Mouse (Mus musculus): ENCODE data around the gene Srp54a. TPM values are rescaled to one million over a fixed set of nuclear protein-coding genes. Genes with fewer than 3 reads are reported as not detected.
"Not testable (repeated sequence)": the region's sequence is repeated elsewhere in the genome, so short reads cannot be mapped to it uniquely, and the experiment has no call there.

Srp54a gene
- 165 and 178 TPM in 2 replicates for polyA plus RNA-seq (2015; fragmentation: Nextera tagmentation; extraction: Ambion mirVana)

DNA sequence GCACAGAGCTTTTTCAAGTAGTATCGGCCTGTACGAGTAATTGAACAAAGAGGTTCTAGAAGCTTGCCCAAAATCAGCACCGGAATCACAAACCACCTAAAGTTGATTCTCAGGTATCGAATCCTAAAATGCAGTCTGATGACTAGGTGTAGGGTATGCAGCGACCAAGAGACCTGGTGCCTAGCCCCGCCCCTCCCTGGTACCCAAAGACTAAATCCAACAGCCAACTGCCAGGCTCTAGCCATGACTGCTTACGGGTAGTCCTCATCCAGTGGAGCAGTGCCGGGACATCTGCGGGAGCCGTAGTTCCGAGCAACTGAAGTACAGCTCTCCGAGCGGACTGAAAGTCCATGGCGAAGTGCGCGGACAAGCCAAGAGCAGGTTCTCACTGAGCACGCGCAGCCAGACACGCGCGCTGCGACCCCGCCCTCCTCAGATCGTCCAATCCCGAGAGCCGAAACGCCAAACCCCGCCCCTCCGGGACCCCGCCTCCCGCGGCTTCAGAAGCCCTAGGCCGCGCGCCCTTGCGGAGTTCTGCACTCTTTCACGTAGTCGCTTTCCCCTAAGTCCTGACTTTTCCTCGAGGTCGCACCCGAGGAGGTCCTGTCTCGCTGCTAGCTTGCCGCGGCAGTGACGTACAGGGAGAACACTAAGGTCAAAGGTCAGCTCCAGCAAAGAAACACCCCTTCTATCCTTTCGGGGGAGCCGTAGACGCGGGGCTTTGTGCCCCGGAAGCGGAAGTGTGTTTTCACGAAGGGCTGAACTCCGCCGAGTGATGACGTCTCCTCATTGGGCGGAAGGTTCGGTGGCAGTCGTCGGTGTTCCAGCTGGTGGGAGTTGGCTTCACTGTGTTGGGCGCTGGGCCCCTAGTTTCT is at the start of gene Srp54a, which contains the start of gene 2700097O09Rik:
TSS of gene Srp54a (plus strand) at position 537 of the 875 bp plus-strand sequence.
TSS of gene 2700097O09Rik (minus strand) at position 385 of the 875 bp plus-strand sequence.
- not testable (repeated sequence) for H3K9me3 ChIP-seq, H3K27me3 ChIP-seq, H3K4me1 ChIP-seq, H3K36me3 ChIP-seq
- Histone ChIP-seq H3K27ac (peak within 1 kb of the TSS; percentile 93), H3K9ac (peak within 1 kb of the TSS; percentile 83), H3K4me2 (peak within 1 kb of the TSS; percentile 61), H3K4me3 (peak within 1 kb of the TSS; percentile 82)
- peak; percentile 98 for ATAC-seq (ENCODE audit: borderline replicate concordance, extremely low read depth, low FRiP score, low TSS enrichment)
- under 1% methylated on average over 60 of the region's 60 CpGs for WGBS

DNA sequence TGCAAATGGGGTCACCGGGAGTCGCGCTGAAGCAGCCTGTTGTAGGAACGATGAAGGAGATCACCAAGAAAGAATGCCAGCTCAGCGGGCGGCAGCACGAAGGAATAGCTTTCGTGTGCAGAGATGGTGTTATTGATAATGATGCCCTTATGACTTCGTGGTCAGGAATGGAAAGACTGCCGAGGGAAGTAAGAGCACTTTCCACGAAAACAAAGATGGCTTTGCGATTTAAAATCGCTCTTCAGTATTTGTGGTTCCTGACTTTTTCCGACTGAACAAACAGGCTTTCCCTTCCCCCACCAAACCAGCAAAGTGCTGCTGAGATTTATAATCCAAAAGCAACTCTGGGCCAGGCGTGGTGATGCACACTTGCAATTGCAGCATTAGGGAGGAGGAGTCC is 39.1 kb upstream of the Srp54a start:
- no peaks in the 10 kb centered on the region for H3K4me1 ChIP-seq
- H3K36me3 ChIP-seq = no peaks in the 10 kb centered on the region
- no peak overlapping the region for H3K4me2 ChIP-seq
- H3K27me3 ChIP-seq = no peaks in the 10 kb centered on the region
- ATAC-seq (ENCODE audit: borderline replicate concordance, extremely low read depth, low FRiP score, low TSS enrichment) = no peak
- 53% methylated on average over 15 of the region's 15 CpGs for WGBS
- H3K9ac ChIP-seq = no peak overlapping the region
- no peak overlapping the region for H3K27ac ChIP-seq
- no peak overlapping the region for H3K4me3 ChIP-seq
- H3K9me3 ChIP-seq = no peaks in the 10 kb centered on the region

DNA sequence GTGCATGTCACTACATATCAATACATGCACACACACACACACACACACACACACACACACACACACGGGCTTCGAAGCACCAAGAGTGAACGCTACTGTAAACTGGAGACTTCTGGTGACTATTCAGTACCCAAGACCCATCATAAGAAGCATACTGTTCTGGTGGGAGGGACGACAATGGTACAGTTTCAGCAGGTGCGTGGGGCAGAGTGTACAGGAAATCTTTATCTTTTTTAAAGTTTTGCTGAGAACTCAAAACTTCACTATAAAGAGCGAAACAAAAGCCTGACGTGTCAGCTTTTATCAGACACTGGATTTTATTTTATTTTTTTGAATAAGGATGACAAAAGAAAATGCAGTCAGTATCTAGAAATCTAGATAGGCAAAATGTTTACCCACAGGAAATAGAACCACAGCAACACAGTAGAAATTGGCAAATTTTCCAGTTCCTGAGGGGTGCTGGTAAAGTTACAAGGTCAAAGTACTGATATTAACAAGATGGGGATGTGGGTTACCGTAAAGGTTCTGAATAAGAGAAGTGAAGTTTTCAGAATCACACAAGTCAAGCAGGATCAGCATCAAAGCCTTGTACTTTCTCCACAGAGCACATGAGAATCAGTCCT is 30.2 kb upstream of the Srp54a start:
- Histone ChIP-seq H3K9ac (no peak overlapping the region), H3K27me3 (no peaks in the 10 kb centered on the region), H3K4me1 (0 out of 2 replicates have a peak, but pooled peaks cover under 1% of the 10 kb centered on the region), H3K36me3 (no peaks in the 10 kb centered on the region), H3K4me3 (no peak overlapping the region), H3K9me3 (no peaks in the 10 kb centered on the region), H3K27ac (no peak overlapping the region), H3K4me2 (no peak overlapping the region)
- no peak for ATAC-seq (ENCODE audit: borderline replicate concordance, extremely low read depth, low FRiP score, low TSS enrichment)
- 92% methylated on average over 8 of the region's 8 CpGs for WGBS

DNA sequence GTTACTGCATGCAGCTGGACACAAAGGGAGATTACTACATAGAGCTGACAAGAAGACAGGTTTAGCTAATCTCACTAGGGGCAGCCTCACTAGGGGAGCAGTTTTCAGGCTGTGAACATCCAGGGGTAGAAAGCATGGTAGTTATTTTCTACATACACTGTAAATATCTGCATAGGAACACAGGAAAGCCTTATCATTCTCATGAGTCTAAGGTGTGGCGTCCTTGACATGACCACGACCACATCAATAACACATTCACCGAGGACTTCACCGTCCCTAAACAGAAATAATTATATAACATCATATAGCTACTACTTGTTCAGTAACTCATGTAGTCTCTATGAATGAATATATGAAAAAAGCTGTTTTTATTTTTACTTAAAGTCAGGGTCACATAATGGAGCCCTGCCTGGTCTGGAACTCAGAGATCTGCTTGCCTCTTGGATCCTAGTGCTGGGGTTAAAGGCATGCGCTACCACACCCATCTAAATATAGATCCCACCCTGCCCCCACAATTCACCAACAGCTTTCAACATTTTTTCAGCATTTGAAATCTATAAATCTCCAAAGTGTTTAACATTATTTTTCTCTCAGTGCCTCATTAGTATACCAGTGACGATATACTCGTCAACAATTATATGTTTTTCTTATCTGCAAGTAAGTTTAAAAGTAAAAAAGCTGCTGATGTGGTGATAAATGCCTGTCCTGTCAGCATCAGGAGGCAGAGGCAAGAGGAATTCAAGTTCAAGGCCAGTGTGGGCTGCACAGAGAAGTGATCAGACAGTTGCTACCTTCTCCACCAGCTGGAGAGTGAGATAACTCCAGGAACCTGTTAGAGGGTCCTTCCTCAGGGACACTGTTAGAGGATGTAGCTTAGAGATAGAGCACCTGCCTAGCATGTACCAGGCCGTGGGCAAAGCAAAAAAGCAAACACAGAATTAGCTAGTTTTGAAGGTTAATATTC is 28.6 kb upstream of the Srp54a start:
- 84% methylated on average over 8 of the region's 8 CpGs for WGBS
- no peak overlapping the region for H3K9ac ChIP-seq
- ATAC-seq (ENCODE audit: borderline replicate concordance, extremely low read depth, low FRiP score, low TSS enrichment) = no peak; the same call in 1 of the 2 replicates
- 0 out of 2 replicates have a peak, but pooled peaks cover 3% of the 10 kb centered on the region for H3K4me1 ChIP-seq
- H3K27me3 ChIP-seq = no peaks in the 10 kb centered on the region
- no peak overlapping the region for H3K4me3 ChIP-seq
- H3K4me2 ChIP-seq = no peak overlapping the region
- no peaks in the 10 kb centered on the region for H3K36me3 ChIP-seq
- H3K9me3 ChIP-seq = no peaks in the 10 kb centered on the region
- no peak overlapping the region for H3K27ac ChIP-seq

DNA sequence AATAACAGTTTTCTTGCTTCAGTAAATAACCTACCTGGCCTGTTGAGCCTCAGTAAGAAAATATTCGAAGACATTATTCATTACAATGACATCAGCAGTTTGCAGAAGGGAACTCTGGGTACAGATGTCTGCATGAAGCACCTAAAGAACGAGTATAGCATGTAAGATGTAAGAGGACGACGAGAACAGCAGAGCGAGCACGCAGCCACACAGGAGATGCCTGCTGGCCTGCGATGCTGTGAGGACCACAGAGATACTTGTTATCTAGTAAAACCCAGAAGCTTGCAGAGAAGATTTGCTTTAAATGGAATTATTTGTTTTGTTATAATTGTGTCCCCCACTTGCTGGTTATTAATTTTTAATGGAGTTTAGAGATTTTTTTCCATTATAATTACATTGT is 26.8 kb upstream of the Srp54a start:
- Histone ChIP-seq H3K4me3 (no peak overlapping the region), H3K4me2 (no peak overlapping the region), H3K36me3 (0 out of 2 replicates have a peak, but pooled peaks cover 3% of the 10 kb centered on the region), H3K9me3 (no peaks in the 10 kb centered on the region), H3K27ac (no peak overlapping the region), H3K9ac (no peak overlapping the region), H3K27me3 (no peaks in the 10 kb centered on the region), H3K4me1 (0 out of 2 replicates have a peak, but pooled peaks cover 3% of the 10 kb centered on the region)
- ATAC-seq (ENCODE audit: borderline replicate concordance, extremely low read depth, low FRiP score, low TSS enrichment) = no peak
- WGBS = 87% methylated on average over 7 of the region's 7 CpGs

DNA sequence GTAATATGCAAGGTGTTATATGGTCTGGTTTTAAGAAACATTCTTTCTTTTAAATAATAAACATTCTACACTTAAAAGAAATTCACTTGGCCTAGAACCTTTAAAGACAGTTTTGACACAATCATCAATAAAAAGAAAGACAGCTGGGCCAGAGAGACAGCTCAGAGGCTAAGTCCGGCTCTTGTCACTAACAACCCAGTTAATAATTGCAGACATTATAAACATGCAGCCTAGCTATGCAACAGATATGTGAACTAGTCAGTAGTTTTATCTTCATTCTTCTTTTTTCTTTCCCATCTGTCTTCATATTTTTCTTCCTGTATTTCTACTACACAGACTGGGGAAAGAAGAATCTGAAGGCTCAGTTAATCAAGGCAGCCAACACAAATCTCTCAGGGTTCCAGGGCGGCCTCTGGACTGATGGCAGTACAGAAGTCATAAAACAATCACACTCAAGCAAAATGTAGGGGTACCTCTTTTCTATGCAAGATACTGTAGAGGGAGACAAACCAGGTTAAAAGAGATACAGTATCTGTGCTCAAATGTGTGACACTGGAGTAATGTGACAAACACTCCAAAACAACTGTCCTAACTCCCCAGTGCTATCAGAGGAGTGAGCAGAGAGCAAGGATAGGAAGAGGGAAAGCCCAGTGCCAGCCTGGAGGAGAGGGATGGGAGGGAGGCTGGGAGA is 25.4 kb upstream of the Srp54a start:
- peaks cover 8% of the 10 kb centered on the region for H3K4me1 ChIP-seq
- no peak overlapping the region for H3K4me2 ChIP-seq
- no peak overlapping the region for H3K27ac ChIP-seq
- H3K9ac ChIP-seq = no peak overlapping the region
- no peaks in the 10 kb centered on the region for H3K27me3 ChIP-seq
- no peak for ATAC-seq (ENCODE audit: borderline replicate concordance, extremely low read depth, low FRiP score, low TSS enrichment)
- no peak overlapping the region for H3K4me3 ChIP-seq
- H3K9me3 ChIP-seq = no peaks in the 10 kb centered on the region
- H3K36me3 ChIP-seq = 0 out of 2 replicates have a peak, but pooled peaks cover 3% of the 10 kb centered on the region
- WGBS = 42% methylated on average over 2 of the region's 2 CpGs

DNA sequence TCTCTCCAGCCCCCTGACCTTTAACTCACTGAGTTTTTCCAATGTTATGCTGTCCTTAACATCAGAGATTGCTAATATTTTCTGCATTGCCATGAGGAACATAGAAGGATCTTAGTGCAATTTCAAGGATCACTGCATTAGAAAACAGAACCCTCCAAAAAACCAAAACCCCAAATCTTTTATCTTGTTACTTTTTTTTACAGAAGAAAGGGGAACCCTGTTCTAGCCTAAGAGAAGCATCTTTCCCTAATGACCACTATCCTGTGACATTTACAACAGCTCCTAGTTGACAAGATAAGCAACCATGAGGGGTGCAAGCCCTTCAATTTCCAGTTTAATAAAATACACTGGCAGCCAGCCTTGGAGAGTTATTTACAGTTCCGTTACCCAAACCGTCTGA is 23.4 kb upstream of the Srp54a start:
- Histone ChIP-seq H3K36me3 (0 out of 2 replicates have a peak, but pooled peaks cover 3% of the 10 kb centered on the region), H3K4me3 (no peak overlapping the region), H3K4me2 (no peak overlapping the region), H3K27me3 (no peaks in the 10 kb centered on the region), H3K4me1 (peaks cover 23% of the 10 kb centered on the region), H3K27ac (no peak overlapping the region), H3K9me3 (no peaks in the 10 kb centered on the region), H3K9ac (no peak overlapping the region)
- ATAC-seq (ENCODE audit: borderline replicate concordance, extremely low read depth, low FRiP score, low TSS enrichment) = no peak
- WGBS = 69% methylated on average over 2 of the region's 2 CpGs

DNA sequence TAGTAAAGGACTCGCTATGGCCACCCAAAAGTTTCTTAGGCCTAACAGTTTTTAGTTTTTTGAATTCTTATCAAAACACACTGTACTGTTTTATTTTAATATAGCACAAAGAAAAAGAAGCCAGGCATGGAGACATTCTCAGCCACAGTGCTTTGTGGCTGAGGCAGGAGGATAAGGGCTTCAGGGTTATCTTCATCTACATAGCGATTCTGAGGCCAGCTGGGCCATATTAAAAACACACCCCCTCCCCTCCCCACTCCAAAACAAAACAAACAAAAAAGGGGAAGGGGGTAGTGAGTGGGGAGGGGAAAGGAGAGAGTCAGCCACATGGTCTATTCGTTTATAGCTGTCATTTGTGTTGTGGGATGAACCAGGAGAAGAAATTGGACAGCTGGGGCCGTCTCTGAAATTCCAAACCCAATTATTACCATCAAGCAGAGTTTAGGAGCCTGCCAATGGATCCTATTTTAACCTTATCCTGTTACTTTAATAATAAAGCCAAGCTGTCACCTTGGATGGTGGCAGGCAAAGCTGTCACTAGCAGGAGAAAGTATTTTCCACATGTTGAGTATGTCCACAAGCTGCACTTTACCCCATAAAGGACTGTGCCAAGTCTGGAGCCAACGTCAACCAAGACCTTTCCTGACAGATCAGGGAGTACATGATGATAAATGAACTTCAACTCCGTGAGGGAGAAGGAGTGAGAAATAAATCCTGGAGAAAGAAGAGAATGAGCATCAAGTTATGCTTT is 21.0 kb upstream of the Srp54a start:
- 52% methylated on average over 6 of the region's 6 CpGs for WGBS
- peaks cover 34% of the 10 kb centered on the region for H3K4me1 ChIP-seq
- H3K9me3 ChIP-seq = no peaks in the 10 kb centered on the region
- no peak overlapping the region for H3K4me2 ChIP-seq
- peak; percentile 55; the same call in 1 of the 2 replicates for ATAC-seq (ENCODE audit: borderline replicate concordance, extremely low read depth, low FRiP score, low TSS enrichment)
- H3K4me3 ChIP-seq = no peak overlapping the region
- no peaks in the 10 kb centered on the region for H3K27me3 ChIP-seq
- no peak overlapping the region for H3K27ac ChIP-seq
- H3K9ac ChIP-seq = no peak overlapping the region
- H3K36me3 ChIP-seq = 0 out of 2 replicates have a peak, but pooled peaks cover 3% of the 10 kb centered on the region

DNA sequence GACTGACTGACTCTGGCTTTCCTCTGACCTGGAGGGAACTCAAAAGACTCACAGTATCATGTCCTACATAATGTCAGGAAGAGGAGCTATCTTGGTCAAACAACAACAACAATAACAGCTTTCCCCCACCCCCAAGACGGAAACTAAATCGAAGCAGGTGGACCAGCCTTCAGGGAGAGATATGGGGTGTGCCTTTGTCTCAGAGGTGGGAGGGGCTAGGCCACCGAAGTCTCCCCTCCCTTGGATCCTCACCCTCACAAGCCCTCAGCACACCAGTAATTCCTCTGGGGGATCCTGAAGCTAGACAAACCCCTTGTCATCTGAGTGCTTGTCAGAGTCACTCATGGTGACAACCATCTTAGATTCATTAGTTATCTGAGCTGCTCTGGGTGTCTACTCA is 20.2 kb upstream of the Srp54a start:
- peak; percentile 13; the same call in 1 of the 2 replicates for ATAC-seq (ENCODE audit: borderline replicate concordance, extremely low read depth, low FRiP score, low TSS enrichment)
- no peak overlapping the region for H3K4me2 ChIP-seq
- H3K27ac ChIP-seq = no peak overlapping the region
- H3K9me3 ChIP-seq = no peaks in the 10 kb centered on the region
- 28% methylated on average over 3 of the region's 3 CpGs for WGBS
- H3K36me3 ChIP-seq = 0 out of 2 replicates have a peak, but pooled peaks cover 3% of the 10 kb centered on the region
- H3K27me3 ChIP-seq = no peaks in the 10 kb centered on the region
- H3K4me1 ChIP-seq = peaks cover 34% of the 10 kb centered on the region
- H3K9ac ChIP-seq = no peak overlapping the region
- no peak overlapping the region for H3K4me3 ChIP-seq

DNA sequence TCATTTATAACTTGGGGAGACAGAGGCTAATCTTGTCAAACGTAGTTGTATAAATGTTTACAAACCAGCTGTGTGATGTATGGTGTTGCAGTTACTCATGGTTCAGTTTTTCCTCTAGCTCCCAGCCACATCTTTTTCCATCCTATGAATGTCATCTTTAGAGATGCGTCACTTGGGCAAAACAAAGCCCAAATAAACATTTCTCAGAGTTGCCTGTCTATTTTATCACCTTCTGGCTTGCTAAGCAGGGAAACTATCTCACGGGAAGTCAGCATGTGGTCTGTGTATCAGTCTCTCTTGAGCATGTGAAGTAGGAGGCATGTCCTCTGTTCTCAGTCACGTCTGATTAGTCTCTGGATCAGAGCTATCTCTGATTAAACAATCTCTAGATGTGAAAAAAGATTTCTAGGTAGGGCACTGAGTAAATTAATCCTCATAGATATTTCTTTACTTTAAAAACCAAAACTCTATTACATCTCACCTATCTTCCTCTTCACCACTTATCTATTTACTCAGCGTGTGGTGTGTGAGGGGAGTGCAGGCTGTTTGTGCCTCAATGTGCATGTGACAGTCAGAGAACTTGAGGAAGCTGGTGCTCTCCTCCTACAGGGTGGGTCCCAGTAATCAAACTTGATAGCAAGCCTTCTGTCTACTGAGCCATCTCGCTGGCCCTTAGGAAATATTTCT is 19.7 kb upstream of the Srp54a start:
- H3K9me3 ChIP-seq = no peaks in the 10 kb centered on the region
- ATAC-seq (ENCODE audit: borderline replicate concordance, extremely low read depth, low FRiP score, low TSS enrichment) = no peak

More for the DNA sequence above, 19.7 kb upstream of the Srp54a start:
- Histone ChIP-seq H3K9ac (no peak overlapping the region), H3K4me2 (no peak overlapping the region), H3K4me1 (peaks cover 31% of the 10 kb centered on the region), H3K27ac (peak overlapping the region; percentile 64), H3K36me3 (0 out of 2 replicates have a peak, but pooled peaks cover 3% of the 10 kb centered on the region), H3K27me3 (no peaks in the 10 kb centered on the region), H3K4me3 (no peak overlapping the region)
- 40% methylated on average over 6 of the region's 6 CpGs for WGBS

Data from lung, embryonic 15.5 days (tissue).